Mouse (Mus musculus): ENCODE data around the gene Ablim1.

Gene Ablim1

DNA sequence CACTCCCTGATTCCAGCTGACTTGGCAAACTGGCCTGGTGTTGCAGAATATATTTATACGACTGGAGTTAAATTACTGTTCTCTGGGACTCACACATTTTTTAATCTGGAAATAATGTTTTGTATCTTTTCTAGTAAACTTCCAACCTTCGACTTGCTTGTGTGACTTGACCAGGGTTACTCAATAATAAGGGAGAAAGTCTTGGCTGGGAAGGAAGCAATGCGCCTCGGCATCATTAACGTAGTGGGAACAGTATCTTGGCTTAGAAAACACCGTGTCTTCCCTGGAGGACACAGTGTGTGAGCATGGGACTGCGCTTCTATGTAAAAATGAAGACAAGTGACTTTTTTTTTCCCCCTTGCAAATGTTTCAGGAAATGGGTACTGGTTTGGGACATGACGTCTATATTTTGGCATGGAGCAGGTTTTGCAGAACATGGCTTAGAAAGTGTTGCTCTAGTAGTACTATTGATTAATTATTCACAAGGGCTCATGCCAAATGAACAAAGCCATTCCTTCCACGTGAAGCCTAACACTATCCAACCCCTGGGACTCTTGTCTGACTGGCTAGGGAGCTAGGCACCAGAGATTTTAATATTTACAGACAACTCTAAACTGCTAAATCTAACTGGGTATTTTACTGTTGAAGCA, 266.9 kb downstream of the Ablim1 start:
- peak; percentile 37 for DNase-seq

DNA sequence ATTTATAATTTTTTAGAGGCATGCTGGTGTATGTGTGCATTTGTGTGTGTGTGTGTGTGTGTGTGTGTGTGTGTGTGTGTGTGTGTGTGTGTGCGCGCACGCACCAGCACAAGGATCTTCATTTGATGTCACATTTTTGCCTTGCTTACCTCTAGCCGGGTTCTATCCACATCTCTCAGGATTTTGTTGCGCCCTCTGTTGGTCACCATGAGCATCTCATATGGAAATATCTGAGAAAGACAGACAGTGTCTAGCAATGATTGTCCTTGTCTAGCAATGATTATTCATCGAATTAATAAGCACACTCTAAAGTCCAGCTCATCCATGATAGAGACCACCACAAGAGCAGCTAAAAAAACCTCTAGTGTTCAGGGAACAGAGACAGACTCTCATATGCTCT, 275.5 kb downstream of the Ablim1 start:
- DNase-seq, result no peak

DNA sequence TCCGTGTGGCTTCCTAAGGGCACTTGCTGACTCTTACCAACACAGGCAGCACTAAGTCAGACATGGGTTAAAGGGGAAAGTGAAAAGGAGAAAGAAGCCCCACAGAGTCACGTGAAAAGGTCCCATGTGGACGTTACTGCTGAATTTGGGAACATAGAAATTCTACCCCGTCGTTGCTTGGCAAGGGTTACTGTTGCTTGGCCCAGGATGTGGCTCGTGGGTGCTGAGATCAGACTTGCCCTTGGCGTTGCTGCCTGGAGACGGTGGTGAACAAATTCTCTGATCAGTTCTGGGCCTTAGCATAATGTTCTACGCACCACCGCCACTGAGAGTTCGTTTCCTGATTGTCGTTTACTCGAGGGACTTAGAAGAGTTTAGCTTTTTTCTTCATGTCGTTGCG, 277.9 kb downstream of the Ablim1 start:
- DNase-seq, result no peak

DNA sequence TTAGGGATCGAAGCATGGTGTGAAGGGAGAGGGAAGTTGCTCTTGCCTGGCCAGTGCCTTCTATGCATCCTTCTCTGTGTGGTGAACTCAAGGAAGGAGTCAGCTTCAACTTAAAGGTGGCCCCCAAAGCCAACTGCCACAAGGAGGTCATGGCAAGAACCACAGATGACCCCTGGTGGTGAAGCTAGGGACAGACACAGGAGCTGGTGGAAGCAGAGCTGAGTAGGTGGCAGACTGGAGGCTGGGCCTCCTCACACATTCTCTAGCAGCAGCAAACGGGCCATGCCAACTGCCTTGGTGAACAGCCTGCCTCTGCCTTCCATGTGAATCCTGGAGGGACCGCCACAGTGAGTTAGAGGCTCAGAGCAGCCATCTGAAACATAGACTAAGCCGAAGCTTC, 283.1 kb downstream of the Ablim1 start:
- peak; percentile 68 for DNase-seq

DNA sequence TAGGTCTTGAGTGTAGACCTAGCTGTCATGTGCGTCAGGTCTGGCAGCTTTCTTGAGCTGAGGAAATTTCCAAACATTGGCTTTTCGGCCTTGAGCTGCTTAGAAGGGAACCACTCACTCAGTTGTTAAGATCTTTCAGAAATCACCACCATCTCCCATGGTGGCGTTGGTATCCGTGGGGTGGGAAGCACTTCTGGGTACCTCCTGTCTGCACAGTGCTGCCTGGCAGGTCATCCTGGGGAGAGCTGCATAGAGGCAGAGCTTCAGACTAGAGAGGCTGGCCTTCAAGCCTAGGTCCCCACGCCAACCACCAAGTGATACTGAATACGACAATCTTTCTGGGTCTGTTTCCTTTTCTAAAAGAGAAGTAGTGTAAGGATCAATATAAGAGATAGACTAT, 285.3 kb downstream of the Ablim1 start:
- no peak for DNase-seq

DNA sequence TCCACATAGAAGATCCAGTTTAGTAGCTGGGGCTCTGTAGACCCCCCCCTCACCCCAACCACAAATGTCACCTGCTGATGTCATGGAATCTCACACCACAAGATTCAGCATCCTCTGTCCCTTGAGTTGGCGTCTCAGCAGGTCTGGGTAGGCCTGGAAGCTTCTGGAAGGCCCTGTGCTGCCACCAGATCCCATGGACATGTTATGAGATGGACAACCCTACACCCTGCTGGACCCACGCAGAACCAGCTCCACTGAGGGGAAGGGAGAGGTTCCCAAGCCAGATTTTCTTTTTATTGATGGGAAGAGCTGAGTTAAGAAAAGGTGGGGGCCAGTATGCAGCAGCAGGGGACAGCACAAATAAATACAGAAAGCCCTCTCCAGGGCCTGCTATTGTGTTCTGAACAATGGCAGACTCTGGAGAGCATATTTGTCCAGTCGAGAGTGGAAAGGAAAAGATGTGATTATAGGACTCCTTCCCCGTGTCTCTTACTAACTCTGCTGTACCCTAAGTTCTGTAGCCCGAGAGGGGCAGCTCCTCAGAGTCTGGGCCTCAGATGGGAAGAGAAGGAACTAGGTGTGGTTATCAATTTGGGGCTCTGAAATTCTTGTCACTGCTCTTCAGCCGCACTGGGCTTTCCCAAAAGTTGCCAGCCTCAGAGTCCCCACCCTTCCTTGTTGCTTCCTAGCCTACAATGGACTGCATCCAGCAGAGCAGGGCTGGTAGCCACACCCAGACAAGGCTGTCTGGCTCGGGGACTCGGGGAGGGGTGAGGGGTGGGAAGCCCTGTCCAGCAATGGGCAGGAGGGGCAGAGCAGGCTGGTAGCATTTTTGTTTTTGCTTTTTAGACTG, 286.2 kb downstream of the Ablim1 start:
- DNase-seq, result no peak

DNA sequence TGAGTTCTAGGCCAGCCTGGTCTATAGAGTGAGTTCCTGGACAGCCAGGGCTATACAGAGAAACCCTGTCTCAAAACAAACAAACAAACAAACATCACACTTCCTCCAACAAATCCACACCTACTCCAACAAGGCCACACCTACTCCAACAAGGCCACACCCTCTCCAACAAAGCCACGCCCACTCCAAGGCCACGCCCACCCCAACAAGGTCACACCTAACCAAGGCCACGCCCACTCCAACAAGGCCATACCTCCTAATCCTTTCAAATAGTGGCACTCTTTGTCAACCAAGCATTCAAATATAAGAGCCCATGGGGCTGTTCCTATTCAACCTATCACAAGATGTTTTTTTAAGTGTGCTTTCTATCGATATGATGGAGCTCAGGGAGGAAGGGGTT, 288.2 kb downstream of the Ablim1 start:
- DNase-seq, result no peak

DNA sequence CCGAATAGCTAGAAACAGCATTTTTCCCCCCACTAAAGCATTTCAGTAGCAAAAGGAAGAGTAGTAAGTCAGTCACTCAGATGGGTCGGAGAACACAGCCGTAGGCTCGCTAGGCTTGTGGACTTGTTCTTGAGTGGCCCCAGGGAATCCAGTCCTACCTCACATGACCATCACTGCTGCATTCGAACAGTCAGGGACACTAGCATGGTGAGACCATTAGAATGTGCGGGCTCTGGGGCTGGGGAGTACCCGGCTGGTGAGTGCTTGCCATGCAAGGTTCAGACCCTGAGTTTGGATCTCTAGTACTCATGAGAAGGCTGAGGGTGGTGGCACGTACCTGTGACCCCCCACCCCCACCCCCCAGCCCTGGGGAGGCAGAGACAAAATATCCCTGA, 296.9 kb downstream of the Ablim1 start:
- no peak for DNase-seq

DNA sequence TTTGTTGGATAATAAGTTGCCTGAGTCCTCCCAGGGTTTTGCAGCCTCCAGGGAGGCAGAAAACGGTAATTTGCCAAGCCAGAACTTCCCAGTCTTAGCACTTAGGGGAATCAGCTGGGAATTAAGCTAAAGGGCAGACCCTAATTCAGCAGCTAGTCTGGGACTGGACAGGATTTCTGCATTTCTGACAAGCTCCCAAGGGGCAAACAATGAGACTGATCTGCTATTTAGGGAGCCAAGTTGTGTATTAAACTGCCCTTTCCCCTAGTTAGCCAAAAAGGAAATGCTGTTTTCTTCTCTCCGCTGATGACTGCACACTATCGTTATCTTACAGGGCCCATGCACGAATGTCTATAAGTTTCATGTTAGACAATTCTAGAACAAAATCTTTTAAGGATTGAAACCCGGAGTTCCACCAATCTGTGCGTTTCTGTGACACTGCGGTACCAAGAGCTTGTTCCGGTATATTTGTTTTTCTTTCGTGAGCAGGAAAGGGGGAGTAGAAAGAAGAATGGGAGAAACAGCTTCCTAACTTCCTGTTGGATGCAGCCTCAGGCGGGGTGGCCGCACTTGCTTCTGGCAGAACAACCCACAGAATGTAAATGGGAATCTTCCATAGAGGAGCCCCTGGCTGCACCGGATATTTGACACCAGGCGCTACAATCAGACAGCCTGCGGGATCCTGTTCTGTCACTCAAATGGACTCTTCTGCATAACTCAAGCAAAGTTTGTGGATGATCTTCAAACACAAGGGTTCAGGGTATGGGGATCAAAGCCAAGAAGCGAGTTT, 297.5 kb downstream of the Ablim1 start:
- DNase-seq, result no peak

DNA sequence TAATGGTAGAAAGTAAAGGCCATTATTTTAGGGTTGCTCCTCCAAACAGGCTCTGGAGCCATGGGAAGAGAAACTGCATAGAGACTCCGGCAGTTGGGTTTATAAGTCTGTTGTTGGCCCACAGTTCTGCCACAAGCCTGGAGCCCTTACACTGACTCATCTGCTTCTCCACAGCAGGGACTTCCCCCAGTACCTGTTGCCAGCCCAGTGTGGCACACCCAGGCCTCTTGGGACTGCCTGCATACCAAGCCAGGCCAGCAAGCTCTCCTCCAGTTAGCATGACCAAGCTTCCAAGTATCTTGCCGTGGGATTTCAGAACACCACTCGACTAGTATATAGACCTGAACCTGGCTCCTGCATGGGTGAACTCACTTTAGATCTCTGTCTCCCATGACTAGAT, 299.9 kb downstream of the Ablim1 start:
- DNase-seq, result no peak

DNA sequence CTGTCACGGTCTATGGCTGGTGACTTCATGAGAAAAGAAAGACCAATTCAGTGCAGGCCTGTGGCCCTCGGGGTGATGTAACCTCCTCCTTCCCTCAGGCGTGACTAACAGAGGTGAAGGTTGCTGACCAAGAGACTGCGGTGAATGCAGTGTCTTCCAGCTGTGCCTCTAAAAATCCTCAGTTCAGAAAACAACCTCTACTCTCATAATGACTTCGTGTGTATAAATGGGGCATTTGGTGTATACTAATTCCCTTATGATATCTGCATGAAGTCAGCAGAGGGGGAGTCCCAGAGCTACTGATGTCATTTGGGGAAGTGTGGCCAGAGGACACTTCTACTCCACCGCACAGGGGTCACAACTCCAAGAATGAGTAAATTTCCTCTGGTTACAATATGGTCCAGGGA, 301.4 kb downstream of the Ablim1 start:
- peak; percentile 73 for DNase-seq

DNA sequence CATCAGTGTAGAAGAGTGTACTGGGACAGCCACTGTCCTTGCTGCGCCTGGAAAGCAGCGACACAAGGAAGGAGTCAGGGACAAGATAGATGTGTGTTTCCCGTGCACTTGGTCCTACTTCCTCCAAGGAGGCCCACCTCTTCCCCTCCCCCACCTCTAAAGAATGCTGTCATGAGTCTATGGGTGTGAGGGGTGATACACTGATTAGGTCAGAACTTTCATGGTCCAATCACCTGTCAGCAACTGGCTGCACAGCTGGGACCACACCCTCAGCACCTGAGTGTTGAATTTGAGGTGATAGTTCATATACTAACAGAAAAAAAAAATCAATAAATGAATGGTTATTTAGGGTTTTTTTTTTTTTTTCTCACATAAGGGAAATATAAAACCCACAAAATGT, 302.7 kb downstream of the Ablim1 start:
- DNase-seq, result no peak

DNA sequence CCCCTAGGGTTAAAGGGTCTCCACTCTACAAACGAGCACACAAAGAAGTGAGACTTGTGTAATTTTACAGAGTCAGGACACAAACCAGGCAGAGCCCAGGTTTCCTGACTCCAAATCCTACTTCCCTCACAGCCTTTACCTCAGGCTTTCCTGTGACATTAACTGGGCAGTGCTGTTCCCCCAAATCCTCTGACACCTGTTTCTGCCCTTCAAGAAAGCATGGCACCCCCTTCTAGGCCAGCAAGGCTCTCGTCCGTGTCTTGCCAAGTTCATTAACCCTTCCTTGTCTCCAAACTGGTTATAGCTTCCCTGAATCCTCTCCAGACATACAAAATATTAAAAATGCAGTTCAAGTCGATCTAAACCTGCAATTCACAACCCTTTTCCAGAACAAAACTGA, 304.7 kb downstream of the Ablim1 start:
- no peak for DNase-seq

DNA sequence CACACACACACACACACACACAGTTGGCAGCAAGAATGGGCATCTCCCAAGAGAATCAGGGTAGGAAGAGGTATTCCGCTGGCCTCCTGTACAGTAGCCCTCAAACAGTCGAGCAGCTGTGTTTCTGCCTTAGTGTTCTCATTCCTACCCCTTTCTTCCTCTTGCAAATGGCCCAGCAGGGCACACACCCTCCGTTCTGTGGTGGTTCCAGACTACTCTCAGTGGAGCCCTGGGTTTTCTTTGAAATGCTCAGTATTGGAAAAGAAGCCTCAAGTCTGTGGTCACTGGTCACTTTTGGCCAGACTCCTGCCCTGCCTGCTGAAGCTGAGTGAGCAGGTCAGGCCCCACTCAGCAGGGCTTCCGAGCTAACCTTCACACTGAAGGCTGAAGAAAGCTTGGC, 305.1 kb downstream of the Ablim1 start:
- no peak for DNase-seq

DNA sequence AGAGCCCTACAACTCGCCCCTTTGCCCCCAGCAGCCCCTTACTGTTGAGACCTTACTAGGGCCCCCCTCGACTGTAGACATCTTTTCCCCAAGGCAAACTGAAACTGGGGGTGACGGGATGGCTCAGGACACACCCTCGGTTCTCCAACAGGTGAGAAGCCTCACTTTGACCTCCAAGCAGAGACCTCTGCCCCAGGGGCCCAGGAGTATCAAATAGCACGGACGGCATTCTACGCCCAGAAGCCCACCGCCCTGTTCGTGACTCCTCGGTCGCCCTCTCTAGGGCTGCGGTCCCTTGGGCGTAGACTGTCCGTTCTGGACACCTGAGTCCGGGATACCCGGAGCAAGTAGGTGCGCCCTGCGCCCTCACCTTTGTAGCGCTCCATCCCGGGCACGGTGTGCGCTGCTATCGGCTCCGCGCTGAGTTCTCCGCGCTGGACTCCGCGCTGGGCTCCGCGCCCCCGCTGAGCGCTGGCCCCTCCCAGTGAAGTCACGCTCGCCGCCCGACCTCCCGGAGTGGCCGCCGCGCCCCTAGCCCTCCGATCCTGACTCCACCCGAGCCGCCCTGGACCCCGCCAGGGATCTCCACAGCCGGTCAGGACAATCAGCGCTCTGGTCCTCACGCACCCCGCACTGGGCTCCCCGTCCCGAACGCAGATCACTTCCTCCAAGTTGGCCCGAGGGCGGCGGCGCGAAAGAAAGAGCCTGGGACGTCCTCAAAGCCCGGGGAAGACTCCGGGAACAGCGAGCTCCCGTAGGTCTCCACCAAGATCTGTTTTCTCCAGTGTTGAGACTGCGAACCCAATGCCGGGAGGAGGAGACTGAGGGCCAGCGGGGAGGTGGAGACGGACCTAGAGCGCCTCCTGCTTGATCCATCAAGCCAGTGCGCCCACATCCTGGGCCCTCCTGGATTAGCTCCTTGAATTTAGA, 306.7 kb downstream of the Ablim1 start, which contains the start of gene Afap1l2:
Afap1l2 (minus strand) TSS at position 448 of the 930 bp plus-strand sequence.
- peak; percentile 78 for DNase-seq

DNA sequence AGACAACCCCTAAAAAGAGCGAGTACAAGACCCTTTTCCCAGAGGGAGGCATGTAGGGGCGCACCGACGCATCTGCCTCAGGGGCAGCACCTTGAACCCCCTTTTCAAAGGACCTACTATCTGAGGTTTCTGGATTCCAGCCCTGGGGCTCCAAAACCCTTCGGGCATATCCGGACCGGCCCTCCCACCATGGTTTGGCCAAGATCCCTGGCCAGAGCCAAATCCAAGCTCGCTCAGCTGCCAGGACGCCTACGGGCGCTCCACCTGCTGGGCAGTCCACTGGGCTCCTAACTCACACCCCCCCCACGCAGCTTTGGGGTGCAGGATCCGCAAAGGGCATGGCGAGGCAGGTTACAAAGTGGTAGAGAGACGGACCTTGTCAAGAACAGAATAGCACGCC, 307.4 kb downstream of the Ablim1 start:
- peak; percentile 79 for DNase-seq

DNA sequence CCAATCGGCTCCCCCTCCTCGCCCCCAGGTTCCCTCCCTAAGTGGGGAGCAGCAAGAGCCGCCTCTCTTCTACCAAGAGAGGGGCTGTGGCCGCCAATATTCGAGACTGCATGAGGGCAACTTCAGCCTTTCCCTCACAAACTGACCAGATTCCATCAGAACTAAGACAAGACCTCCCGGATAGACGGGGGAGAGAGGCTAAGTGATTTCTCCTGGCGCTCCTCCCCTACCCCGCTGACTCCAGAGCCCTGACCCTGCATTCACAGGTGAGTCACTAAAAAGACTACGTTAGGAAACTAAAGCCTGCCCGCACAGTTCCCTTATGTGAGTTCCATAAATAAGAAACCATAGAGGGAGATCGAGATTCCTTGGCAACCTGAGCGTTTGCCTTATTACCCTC, 307.9 kb downstream of the Ablim1 start:
- no peak for DNase-seq

DNA sequence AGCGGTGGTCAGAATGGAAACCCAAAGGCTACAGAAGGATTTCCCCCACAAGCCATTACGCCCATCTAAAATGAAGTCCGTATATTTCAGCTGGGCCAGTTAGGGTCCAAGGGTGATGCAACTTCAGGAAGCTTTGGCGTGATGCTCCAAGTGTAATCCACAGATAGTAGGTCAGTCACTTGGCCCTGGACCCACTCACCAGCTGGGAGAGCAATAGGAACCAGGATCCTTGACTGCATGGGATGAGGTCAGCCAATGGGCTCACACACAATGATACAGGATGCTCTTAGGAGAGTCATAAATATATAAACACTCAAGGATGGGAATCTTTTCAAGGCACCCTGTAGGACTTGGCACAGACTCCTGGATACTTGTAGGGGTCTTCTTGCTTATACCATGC, 309.7 kb downstream of the Ablim1 start:
- DNase-seq, result no peak

DNA sequence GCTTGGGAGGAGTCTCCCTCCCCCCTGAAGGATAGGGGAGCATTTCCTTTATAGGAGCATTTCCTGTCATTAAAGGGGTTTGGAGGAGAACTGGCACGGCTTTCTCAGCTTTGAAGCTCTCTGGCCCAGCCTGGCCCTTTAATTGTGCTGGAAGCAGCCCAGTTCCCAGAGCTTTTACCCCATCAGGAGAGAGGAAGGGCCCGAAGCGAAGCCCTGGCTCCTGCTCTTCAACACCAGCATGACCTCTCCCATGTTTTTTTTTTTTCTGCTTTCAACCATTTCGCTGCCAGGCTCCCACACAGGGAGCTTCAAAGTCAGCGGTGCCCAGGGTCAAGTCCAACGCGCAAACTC, 311.3 kb downstream of the Ablim1 start:
- peak; percentile 69 for DNase-seq

DNA sequence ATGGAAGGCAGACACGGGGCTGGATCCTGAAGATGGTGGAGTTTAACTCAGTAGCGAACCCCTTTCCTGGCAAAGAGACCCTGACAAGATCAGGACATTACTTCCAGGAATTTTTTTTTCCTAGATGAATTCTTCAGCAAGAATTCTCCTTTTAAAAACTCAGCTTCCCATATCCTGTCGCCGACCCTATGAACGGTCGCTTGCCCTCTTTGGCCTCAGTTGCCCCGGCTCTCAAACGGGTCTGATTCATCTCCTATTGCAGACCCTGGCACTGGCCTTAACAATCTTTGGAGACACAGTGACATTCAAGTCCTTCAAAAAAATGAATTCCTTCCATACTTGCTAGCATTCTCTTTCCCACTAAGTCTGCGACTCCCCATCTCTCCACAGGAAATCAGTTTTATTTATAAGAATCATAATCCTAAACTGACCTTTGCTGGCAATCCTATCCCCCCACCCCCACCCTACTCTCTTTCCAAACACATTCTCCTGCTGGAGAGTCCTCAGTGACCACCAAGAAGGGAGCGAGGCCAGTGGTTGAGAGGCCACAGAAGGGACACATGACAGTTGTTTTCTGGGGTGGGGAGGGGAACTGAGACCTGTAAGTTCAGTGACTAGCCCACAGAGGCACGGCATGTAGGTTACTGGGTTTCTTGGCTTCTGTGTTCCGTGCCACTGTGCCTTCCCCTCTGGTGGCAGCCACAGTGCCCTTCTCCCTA, 311.8 kb downstream of the Ablim1 start:
- DNase-seq, result no peak

DNA sequence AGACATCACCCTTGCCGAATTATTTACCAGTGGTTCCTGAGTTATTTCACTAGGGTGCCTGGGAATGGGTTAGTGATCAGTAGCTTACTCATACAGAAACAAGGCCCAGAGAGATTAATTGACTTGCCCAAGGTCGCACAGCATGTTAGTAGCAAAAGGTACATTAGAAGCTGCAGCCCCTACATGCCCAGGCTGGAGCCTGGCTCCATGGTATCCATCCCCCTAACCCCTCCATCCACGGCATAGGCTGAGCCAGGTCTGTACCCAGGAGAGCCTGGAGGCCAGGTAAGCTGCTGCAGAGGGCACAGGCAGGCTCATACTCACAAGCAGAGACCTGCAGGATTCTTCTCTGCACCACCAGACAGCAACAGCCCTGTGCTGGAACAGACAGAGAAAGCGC, 312.8 kb downstream of the Ablim1 start:
- peak; percentile 1 for DNase-seq

DNA sequence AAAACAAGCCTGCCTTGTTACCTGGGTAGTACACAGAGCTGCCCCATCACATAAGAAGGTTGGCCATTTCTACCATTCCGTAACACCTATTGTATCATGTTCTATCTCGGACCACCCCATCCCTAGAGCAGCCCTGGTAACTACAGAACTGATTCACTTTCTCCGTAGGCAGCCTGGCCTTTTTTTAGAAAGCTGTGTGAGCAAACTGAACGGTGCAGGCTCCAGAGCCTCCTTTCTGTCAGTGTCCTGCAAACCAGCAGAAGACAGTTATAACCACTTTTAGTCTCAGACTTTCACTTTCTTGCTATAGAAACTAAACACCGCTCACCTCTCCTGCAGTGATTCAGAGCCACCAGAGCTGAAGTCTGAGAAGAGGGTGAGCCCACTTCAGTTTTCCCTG, 314.1 kb downstream of the Ablim1 start:
- no peak for DNase-seq

Data from kidney, adult 11 months (tissue).